Mouse (Mus musculus): ENCODE results near the gene Chrdl2.
A peak's percentile ranks its signal among the peaks of the same experiment; 100 is the strongest.
"Not testable (repeated sequence)": the region's sequence is repeated elsewhere in the genome, so short reads cannot be mapped to it uniquely, and the experiment has no call there.

Chrdl2 gene

GRCm38 (mm10) chr7:100005790-100006189 lies at the start of gene Chrdl2:
Gene Chrdl2 (plus strand): TSS chr7:100006172.
- peak; percentile 29 to 67 for DNase-seq

- DNase-seq: peak; percentile 46 to 68
These were observed 48.6 kb upstream of the Chrdl2 start for GRCm38 (mm10) chr7:99957226-99957965.

GRCm38 (mm10) chr7:99960571-99960970 lies 45.4 kb upstream of the Chrdl2 start:
- DNase-seq: not testable (repeated sequence)

GRCm38 (mm10) chr7:99961518-99961917 lies 44.5 kb upstream of the Chrdl2 start:
- DNase-seq: no peak

GRCm38 (mm10) chr7:99962536-99963236 lies 43.3 kb upstream of the Chrdl2 start:
- no peak for DNase-seq

DNA sequence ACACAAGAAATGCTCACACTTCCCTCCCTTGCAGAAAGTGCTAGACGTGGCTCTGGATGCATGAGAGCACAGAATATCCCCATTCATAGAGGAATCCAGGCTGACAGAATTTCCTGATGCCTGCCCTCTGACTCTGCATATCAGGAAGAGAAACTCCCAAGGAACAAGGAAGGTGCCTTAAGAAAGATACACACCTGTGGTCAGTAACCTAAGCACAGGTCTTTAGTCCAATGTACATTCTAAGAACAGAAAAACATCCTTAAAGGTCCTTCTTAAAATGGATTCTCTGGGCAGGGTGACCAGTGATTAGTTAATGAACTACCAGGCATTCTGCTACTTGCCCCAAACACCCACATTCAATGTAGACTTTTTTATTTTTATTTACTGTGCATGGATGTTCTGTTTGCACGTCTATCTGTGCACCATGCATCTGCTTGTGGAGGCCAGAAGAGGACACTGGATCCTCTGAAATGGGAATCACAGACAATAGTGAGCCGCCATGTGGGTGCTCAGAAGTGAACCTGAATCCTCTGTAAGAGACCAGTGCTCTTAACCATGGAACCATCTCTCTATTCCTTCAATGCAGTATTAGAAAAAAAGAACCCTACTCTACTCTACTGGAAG lies 42.6 kb upstream of the Chrdl2 start:
- DNase-seq: no peak

GRCm38 (mm10) chr7:99965020-99965841 lies 40.7 kb upstream of the Chrdl2 start:
- peak; percentile 61 to 82 for DNase-seq

GRCm38 (mm10) chr7:99966011-99966721 lies 39.8 kb upstream of the Chrdl2 start:
- no peak for DNase-seq

DNA sequence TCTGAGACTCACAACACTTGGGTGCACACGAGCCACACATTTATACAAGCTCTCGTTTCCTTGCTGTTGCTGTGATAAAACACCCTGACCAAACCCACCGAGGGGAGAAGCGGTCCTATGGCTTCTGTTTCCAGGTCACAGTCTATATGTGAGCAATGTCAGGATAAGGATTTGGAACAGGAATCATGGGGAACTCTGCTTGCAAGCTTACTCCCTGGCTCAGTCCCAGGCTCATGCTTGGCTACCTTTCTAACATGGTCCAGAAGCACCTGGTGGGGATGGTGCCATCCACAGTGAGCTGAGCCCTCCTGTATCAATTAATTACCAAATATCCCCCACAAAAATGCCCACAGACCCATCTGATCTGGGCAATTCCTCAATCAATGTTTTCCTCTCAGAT lies 36.8 kb upstream of the Chrdl2 start:
- DNase-seq: no peak

- peak; percentile 43 to 63 for DNase-seq
These were observed 34.0 kb upstream of the Chrdl2 start for GRCm38 (mm10) chr7:99971926-99972325.

- not testable (repeated sequence) for DNase-seq
These were observed 33.1 kb upstream of the Chrdl2 start for GRCm38 (mm10) chr7:99972912-99973311.

DNA sequence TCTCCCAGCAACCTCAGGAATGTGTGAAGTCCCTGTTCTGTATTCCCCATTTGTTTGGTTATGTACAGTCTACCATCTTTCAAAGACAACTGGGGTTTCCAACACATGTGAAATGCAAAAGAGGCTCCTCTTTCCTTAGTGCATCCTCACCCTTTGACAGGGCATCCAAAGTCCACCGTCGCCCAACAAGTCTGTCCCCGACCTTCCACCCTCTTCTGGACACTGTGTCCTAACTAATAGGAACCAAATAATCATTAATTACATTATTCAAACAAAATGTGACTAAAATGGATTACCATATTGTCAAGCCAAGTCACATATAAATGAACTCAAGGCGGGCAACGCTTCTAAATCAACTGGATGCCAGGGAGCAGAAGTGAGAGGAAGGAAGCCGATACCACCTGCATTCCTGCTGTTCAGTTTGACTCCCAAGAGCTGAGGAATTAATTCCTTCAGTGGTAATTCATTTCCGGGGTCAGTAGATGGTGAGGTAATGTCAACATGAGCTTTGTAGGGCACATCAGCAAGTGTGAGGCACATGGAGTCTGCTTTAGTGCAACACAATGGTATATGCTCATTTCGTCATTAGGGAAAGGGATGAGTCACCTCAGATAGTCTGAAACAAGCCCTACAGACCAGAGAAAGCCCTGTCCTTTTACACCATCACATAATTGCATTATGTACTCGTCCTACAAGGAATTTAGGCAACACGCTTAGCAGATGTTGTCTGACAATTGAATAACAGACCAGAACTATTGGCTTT lies 31.6 kb upstream of the Chrdl2 start:
- DNase-seq: peak; percentile 55 to 79

- DNase-seq: peak; percentile 24 to 42
These were observed 30.0 kb upstream of the Chrdl2 start for GRCm38 (mm10) chr7:99975819-99976575.

GRCm38 (mm10) chr7:99978041-99978440 lies 27.9 kb upstream of the Chrdl2 start:
- DNase-seq: no peak

DNA sequence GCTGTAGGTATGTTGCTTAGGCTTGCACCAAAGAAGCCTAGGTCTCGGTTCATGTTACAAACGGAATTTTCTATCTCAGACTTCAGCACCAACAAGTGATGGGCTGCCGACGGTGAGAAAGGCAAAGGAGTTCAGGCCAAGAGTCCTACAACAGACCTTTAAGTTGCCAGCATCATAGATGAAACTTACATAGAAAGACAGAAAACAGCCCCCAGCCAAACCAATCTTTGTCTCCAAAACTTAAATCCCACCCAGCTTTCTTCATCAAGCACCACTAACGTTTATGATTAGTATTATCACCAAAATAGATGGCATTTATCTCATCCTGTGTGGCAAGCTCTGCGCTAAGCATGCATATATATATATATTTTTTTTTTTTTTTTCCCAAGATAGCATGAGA lies 26.9 kb upstream of the Chrdl2 start:
- DNase-seq: no peak

DNA sequence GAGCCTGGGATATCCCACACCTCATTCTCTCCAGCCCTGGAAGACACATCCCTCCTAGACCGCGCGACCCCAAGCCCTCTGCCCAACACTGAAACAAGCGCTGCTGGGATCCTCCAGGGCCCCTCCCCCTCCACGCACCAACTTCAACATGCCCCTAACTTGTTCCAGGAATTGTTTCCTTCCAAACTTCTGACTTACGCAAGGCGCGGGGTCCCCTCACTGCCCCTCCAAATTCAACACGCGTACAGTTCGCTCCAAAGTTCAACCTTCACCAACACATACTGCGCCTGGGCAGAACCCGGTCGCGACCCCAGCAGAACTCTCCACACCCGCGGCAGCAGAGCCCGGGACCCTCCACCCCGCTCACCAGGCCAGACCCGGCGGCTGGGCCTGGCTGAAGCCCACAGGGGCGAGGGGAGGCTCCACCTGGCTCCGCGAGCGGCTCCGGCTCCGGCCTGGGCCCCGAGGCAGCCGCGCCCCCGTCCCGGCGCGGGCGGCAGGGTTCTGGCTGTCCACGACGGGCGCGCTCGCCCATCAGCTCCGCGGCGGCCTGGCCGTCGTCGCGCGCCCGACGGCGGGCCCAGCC lies 26.3 kb upstream of the Chrdl2 start:
- DNase-seq: peak; percentile 68 to 78

DNA sequence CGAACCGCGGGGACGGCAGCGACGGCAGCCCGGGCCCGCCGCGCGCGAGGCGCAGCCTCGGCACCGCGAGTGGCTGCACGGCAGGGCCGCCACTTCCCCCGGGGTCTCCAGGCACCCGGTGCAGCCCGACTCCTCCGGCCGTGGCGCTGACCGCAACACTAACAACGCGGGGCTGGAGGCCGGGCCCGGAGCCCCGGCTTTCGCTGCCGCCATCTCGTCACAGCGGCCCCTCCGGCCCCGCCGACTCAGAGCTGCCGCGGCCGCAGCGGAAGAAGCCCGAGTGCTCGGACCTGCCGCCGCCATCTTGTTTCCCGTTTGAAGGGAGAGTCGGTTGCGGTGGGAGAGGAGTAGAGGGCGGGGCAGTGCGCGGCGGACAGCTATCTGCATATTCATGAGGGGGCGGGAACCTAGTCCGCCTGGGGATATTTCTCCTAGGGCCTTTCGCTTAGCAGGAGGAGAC lies 25.8 kb upstream of the Chrdl2 start, which contains the start of gene Rnf169:
Gene Rnf169 (minus strand): TSS at position 317 of the 460 bp plus-strand sequence.
- DNase-seq: peak; percentile 96 to 98

GRCm38 (mm10) chr7:99981311-99981710 lies 24.7 kb upstream of the Chrdl2 start:
- DNase-seq: peak; percentile 70 to 78

- no peak for DNase-seq
These were observed 23.4 kb upstream of the Chrdl2 start for GRCm38 (mm10) chr7:99982256-99983242.

All from kidney, postnatal 25 days (tissue).